Mouse (Mus musculus) limb, embryonic 14.5 days (tissue): Measurements from ENCODE around the gene Samm50. TPM values are rescaled to one million over a fixed set of nuclear protein-coding genes. Genes with fewer than 3 reads are reported as not detected.
A peak's percentile ranks its signal among the peaks of the same experiment; 100 is the strongest.

Experiments
- ATAC-seq: fragments of 200-750 bp; cut with Nextera tagmentation; 2 replicates; pipeline ENCODE4 v1.8.0; 2017; ENCODE audit warnings: low read depth, moderate number of reproducible peaks, moderate TSS enrichment; ENCODE audit not compliant: low FRiP score
- DNase-seq: peaks from one replicate; pipeline ENCODE4 v3.0.0-alpha.2; 2015; ENCODE audit warnings: low spot score
- H3K27ac ChIP-seq: fragments of 300-500 bp; sonication (generic); replicated peaks from 2 replicates; pipeline ENCODE4 v1.5.1; 2014; ENCODE audit warnings: low read depth, mild to moderate bottlenecking, low read length, moderate library complexity, mixed read lengths
- H3K27me3 ChIP-seq: fragments of 300-500 bp; sonication (generic); 2 replicates; pipeline ENCODE4 v1.6.1; 2014; ENCODE audit warnings: low read length, mixed read lengths; ENCODE audit not compliant: control insufficient read depth, insufficient read depth
- H3K36me3 ChIP-seq: fragments of 300-500 bp; sonication (generic); 2 replicates; pipeline ENCODE4 v1.6.1; 2014; ENCODE audit warnings: mild to moderate bottlenecking, low read length, moderate library complexity, mixed read lengths; ENCODE audit not compliant: control insufficient read depth, insufficient read depth
- H3K4me1 ChIP-seq: fragments of 300-500 bp; sonication (generic); 2 replicates; pipeline ENCODE4 v1.6.1; 2014; ENCODE audit warnings: antibody characterized with exemption, low read length, mixed read lengths; ENCODE audit not compliant: control insufficient read depth, insufficient read depth
- H3K4me2 ChIP-seq: fragments of 300-500 bp; sonication (generic); replicated peaks from 2 replicates; pipeline ENCODE4 v1.6.1; 2014; ENCODE audit warnings: low read depth, mild to moderate bottlenecking, low read length, moderate library complexity; ENCODE audit not compliant: severe bottlenecking
- H3K4me3 ChIP-seq: fragments of 300-500 bp; sonication (generic); replicated peaks from 2 replicates; pipeline ENCODE4 v1.5.1; 2014; ENCODE audit warnings: low read length
- H3K9ac ChIP-seq: fragments of 300-500 bp; sonication (generic); 2 replicates; pipeline ENCODE4 v1.6.1; 2014; ENCODE audit warnings: mild to moderate bottlenecking, low read depth, low read length, moderate library complexity; ENCODE audit not compliant: severe bottlenecking
- H3K9me3 ChIP-seq: fragments of 300-500 bp; sonication (generic); 2 replicates; pipeline ENCODE4 v1.6.1; 2016; ENCODE audit warnings: low read length; ENCODE audit not compliant: control insufficient read depth
- POLR2A ChIP-seq: fragments of 200-500 bp; IDR thresholded peaks from 2 replicates; pipeline ENCODE4 v1.8.0; 2012; ENCODE audit warnings: inconsistent platforms, mild to moderate bottlenecking, moderate library complexity, borderline replicate concordance; ENCODE audit not compliant: insufficient read depth, insufficient read length; ENCODE audit errors: extremely low read depth
- WGBS: fragments of 180-500 bp; shearing (Covaris S2); extraction: QIAGEN DNeasy Blood & Tissue Kit; methylation state at CpG from one replicate; pipeline ENCODE4 v1.1.7; 2014; 5-methylcytosine and 5-hydroxymethylcytosine counted together
- polyA plus RNA-seq, 2 experiments: library from polyadenylated mRNA; depleted of rRNA in 1 of 2; stranded (reverse) in 1 of 2; unstranded in 1 of 2; fragments of >200 nt; fragmentation: Nextera tagmentation in 1 of 2; extraction: Ambion mirVana in 1 of 2; gene quantifications; 2 replicates each; pipeline versions ENCODE4 v1.2.1 to v1.2.3; 2012 to 2014

The Samm50 gene
- polyA plus RNA-seq, 2 experiments = 29.1 to 71.2 TPM

DNA sequence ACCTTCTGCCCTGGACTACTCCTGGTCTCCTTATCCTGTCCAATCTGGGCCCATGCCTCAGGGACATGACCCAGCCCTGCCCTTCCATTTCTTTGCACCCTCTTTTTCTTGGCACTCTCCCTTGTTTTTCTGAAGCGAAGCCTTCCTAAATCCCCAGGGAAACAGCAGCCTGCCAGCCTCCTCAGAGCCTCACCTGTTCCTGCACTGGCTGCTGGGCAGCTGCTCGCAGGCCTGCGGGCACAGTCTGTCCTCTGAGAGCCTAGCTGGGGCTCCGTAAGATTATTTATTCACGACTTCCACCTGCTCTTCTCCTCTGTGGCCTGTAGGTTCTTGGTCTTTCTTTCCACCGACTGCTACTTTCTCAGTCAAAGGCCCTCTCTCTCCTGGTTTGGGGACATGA is 10.0 kb upstream of the Samm50 start:
- 0 out of 2 replicates have a peak, but pooled peaks have one; percentile 12 for ATAC-seq
- Histone ChIP-seq H3K9ac (no peak overlapping the region), H3K9me3 (no peaks in the 10 kb centered on the region), H3K27ac (no peak overlapping the region), H3K4me3 (no peak overlapping the region), H3K4me1 (peaks cover 13% of the 10 kb centered on the region), H3K27me3 (no peaks in the 10 kb centered on the region), H3K4me2 (no peak overlapping the region), H3K36me3 (no peaks in the 10 kb centered on the region)
- TF ChIP-seq POLR2A = no peak
- WGBS = 29% methylated on average over 6 of the region's 6 CpGs
- no peak for DNase-seq

DNA sequence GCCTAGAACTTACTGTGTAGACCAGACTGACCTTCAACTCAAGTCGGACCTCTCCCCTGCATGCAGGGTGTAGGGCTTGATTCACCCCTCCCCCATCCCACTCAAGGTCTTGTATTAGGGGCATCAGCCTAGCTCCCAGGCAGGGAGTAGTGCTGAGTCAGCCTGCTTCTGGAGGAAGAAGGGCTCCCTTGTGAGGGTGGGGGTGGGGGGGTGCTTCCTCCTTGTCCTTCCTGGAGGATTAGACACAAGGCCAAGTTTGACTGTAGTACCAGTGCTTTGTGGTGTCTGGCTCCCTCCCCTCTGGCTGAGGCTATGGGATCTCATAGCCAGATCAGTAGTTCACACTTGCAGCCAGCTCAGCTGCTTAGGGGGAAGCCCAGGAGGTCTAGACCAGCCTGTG is 8.1 kb upstream of the Samm50 start:
- Histone ChIP-seq H3K27me3 (no peaks in the 10 kb centered on the region), H3K9ac (no peak overlapping the region), H3K4me1 (peaks cover 13% of the 10 kb centered on the region), H3K27ac (no peak overlapping the region), H3K4me3 (no peak overlapping the region), H3K36me3 (no peaks in the 10 kb centered on the region), H3K9me3 (no peaks in the 10 kb centered on the region), H3K4me2 (no peak overlapping the region)
- TF ChIP-seq POLR2A = no peak
- ATAC-seq (peak; percentile 24; the same call in 1 of the 2 replicates), DNase-seq (no peak)
- 71% methylated on average over 1 of the region's 1 CpGs for WGBS

DNA sequence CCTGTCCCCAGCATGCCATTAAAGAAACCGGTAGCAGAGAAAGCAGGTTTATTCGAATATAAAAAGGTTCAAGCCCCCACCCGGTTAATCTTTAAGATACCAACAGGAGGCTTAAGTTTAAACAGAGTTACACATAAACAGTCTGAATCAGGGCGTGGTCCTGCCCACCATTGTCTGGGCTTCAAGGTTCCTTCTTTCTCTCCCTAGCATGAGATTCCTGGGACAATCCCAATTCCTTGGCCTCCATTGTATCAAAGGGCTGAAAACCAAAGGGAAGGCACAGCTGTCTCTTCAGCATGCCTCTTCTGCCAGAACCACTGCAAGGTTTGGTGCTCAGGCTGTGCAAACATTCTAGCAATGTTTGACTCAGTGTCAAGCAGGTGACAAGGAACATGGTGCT is 5.8 kb upstream of the Samm50 start:
- DNase-seq (no peak), ATAC-seq (no peak)

GRCm38 (mm10) chr15:84188887-84189530 is 3.0 kb upstream of the Samm50 start:
- H3K9ac ChIP-seq = no peak overlapping the region
- 62% methylated on average over 2 of the region's 2 CpGs for WGBS
- peaks cover 8% of the 10 kb centered on the region for H3K4me1 ChIP-seq
- no peak for DNase-seq
- H3K27ac ChIP-seq = no peak overlapping the region
- no peaks in the 10 kb centered on the region for H3K36me3 ChIP-seq
- no peak overlapping the region for H3K4me3 ChIP-seq
- H3K27me3 ChIP-seq = no peaks in the 10 kb centered on the region
- ATAC-seq = no peak
- TF ChIP-seq POLR2A = no peak
- H3K4me2 ChIP-seq = no peak overlapping the region
- no peaks in the 10 kb centered on the region for H3K9me3 ChIP-seq

More for the DNA sequence above, 5.8 kb upstream of the Samm50 start:
- WGBS = 61% methylated on average over 4 of the region's 4 CpGs
- Histone ChIP-seq H3K4me2 (no peak overlapping the region), H3K27ac (no peak overlapping the region), H3K4me1 (peaks cover 13% of the 10 kb centered on the region), H3K9ac (no peak overlapping the region), H3K36me3 (no peaks in the 10 kb centered on the region), H3K9me3 (no peaks in the 10 kb centered on the region), H3K4me3 (no peak overlapping the region), H3K27me3 (no peaks in the 10 kb centered on the region)
- TF ChIP-seq POLR2A = no peak

DNA sequence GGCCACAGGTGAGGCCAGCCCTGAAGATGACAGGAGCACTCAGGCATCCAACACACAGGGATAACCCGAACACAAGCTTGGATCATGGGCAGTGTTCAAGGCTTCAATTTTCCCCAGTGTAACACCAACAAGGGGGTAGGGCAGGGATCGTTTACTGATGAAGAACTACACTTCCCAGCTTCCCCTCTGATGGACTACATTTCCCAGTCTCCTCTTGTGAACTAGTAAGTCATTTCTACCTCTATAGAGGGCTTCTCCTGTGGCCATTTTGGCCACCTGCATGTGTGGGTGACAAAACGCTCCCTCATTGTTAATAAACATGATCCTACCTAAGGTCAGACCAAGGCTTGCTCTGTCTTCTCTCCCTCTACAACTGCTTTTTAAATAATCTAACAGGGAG is 2.2 kb upstream of the Samm50 start:
- Histone ChIP-seq H3K27ac (no peak overlapping the region), H3K9me3 (no peaks in the 10 kb centered on the region), H3K36me3 (no peaks in the 10 kb centered on the region), H3K4me2 (no peak overlapping the region), H3K4me3 (no peak overlapping the region), H3K9ac (no peak overlapping the region), H3K27me3 (no peaks in the 10 kb centered on the region), H3K4me1 (peaks cover 5% of the 10 kb centered on the region)
- ATAC-seq (no peak), DNase-seq (no peak)
- WGBS = 38% methylated on average over 3 of the region's 3 CpGs
- TF ChIP-seq POLR2A = no peak
